Mouse (Mus musculus): ENCODE data around the gene Acsm2. TPM values are rescaled to one million over a fixed set of nuclear protein-coding genes. Genes with fewer than 3 reads are reported as not detected.

Gene Acsm2
- polyA plus RNA-seq, 1 experiment from 2014 or later: not detected

DNA sequence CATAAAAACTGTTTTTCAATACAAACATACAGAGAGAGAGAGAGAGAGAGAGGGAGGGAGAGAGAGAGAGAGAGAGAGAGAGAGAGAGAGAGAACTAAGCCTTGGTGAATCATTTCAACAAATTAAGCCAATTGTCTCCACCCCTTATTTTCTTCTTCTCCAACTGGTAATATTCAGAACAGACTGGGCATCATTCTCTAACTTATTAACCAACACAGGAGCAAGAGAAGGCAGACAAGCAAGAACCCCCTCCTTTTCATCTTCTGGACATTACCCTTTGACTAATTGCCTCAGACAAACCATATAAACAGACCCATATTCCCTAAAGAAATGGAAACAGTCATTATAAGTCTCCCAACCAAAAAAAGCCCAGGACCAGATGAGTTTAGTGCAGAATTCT, 84.6 kb downstream of the Acsm2 start:
- no peak overlapping the region for H3K4me2 ChIP-seq (ENCODE audit: low read length)
- no peak overlapping the region for H3K9ac ChIP-seq (replicated peaks; ENCODE audit: low read depth, low read length)
- H3K9me3 ChIP-seq (ENCODE audit: control insufficient read depth, low read length): no peaks in the 10 kb centered on the region
- H3K27me3 ChIP-seq (replicated peaks; ENCODE audit: control insufficient read depth, insufficient read depth, low read length): no peaks in the 10 kb centered on the region
- no peak overlapping the region for H3K4me3 ChIP-seq (replicated peaks; ENCODE audit: low read length)
- no peak for ATAC-seq
- H3K36me3 ChIP-seq (ENCODE audit: control insufficient read depth, insufficient read depth): no peaks in the 10 kb centered on the region
- no peaks in the 10 kb centered on the region for H3K4me1 ChIP-seq (replicated peaks; ENCODE audit: control insufficient read depth, insufficient read depth, low read length)
- H3K27ac ChIP-seq (ENCODE audit: low read length): no peak overlapping the region

DNA sequence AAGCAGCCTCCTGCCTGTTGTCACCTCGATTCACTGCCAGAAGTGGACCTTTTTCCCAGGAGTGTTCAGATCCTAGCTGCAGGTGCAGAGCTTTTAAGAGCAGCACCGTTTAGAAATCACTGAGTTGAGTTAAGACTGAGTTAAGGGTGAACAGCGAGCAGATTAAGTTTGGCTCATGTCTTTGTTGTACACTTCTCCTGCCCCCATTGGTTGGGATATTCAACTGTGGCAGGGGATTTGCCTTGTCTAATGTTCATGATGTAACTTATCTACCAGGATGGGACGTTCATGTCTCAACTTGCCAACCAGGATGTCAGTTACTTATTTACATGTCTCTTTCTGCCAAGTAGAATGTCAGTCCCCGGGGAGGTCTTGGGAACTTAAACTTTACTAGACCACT, 88.2 kb downstream of the Acsm2 start:
- Histone ChIP-seq H3K27ac (ENCODE audit: low read length) (no peak overlapping the region), H3K4me3 (replicated peaks; ENCODE audit: low read length) (no peak overlapping the region), H3K4me1 (replicated peaks; ENCODE audit: control insufficient read depth, insufficient read depth, low read length) (no peaks in the 10 kb centered on the region), H3K4me2 (ENCODE audit: low read length) (no peak overlapping the region), H3K9ac (replicated peaks; ENCODE audit: low read depth, low read length) (no peak overlapping the region), H3K9me3 (ENCODE audit: control insufficient read depth, low read length) (no peaks in the 10 kb centered on the region), H3K27me3 (replicated peaks; ENCODE audit: control insufficient read depth, insufficient read depth, low read length) (no peaks in the 10 kb centered on the region), H3K36me3 (ENCODE audit: control insufficient read depth, insufficient read depth) (no peaks in the 10 kb centered on the region)
- WGBS: 80% methylated on average over 5 of the region's 5 CpGs
- ATAC-seq: no peak

Other genes with a start within 250 kb of the Acsm2 start
- gene Gp2, start 95.1 kb upstream of the Acsm2 start, polyA plus RNA-seq (2015; fragmentation: Nextera tagmentation; extraction: Ambion mirVana): not detected in 2 replicates
- gene Umod, start 75.1 kb upstream of the Acsm2 start, polyA plus RNA-seq (2015; fragmentation: Nextera tagmentation; extraction: Ambion mirVana): not detected in 2 replicates
- gene Acsm5, start 34.9 kb upstream of the Acsm2 start, polyA plus RNA-seq (2015; fragmentation: Nextera tagmentation; extraction: Ambion mirVana): not detected in 2 replicates
- not detected in 2 replicates for gene Pdilt, start 30.9 kb upstream of the Acsm2 start, polyA plus RNA-seq (2015; fragmentation: Nextera tagmentation; extraction: Ambion mirVana)
- gene Acsm1, start 52.7 kb downstream of the Acsm2 start, polyA plus RNA-seq (2015; fragmentation: Nextera tagmentation; extraction: Ambion mirVana): not detected in 2 replicates
- gene Acsm4, start 135.7 kb downstream of the Acsm2 start, polyA plus RNA-seq (2015; fragmentation: Nextera tagmentation; extraction: Ambion mirVana): 0.09 TPM in 1 of 2 replicates, not detected in the other
- gene Thumpd1, start 166.5 kb downstream of the Acsm2 start, polyA plus RNA-seq (2015; fragmentation: Nextera tagmentation; extraction: Ambion mirVana): 96.6 and 103 TPM in 2 replicates
- not detected in 2 replicates for gene Acsm3, start 206.6 kb downstream of the Acsm2 start, polyA plus RNA-seq (2015; fragmentation: Nextera tagmentation; extraction: Ambion mirVana)
- 10.8 and 14.2 TPM in 2 replicates for gene Rexo5, start 239.7 kb downstream of the Acsm2 start, polyA plus RNA-seq (2015; fragmentation: Nextera tagmentation; extraction: Ambion mirVana)
- gene Eri2, start 239.7 kb downstream of the Acsm2 start, polyA plus RNA-seq (2015; fragmentation: Nextera tagmentation; extraction: Ambion mirVana): 23.1 and 25.6 TPM in 2 replicates